Mouse (Mus musculus): ENCODE data around the gene Ydjc. TPM values are rescaled to one million over a fixed set of nuclear protein-coding genes. Genes with fewer than 3 reads are reported as not detected.
"Not testable (repeated sequence)": the region's sequence is repeated elsewhere in the genome, so short reads cannot be mapped to it uniquely, and the experiment has no call there.

Ydjc gene
- polyA plus RNA-seq, 1 experiment from 2014 or later: 6.9 TPM

DNA sequence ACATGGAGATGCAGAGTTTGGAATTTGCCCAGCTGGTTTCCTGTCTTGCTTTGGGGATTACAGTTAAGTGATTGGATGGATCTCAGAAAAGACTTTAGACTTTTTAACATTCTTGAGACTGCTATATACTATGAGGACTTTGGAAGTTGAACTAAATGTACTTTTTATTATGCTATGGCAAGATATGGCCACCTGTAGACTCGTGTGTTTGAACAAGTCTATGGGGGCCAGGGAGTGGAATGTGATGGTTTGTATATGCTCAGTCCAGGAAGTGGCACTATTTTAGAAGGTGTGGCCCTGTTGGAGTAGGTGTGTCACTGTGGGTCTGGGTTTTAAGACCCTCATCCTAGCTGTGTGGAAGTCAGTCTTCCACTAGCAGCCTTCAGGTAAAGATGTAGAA, 21.1 kb downstream of the Ydjc start:
- not testable (repeated sequence) for H3K9ac ChIP-seq; H3K4me1 ChIP-seq (replicated peaks); H3K4me2 ChIP-seq; H3K4me3 ChIP-seq (replicated peaks); H3K9me3 ChIP-seq (replicated peaks); H3K27me3 ChIP-seq; H3K27ac ChIP-seq (replicated peaks); ATAC-seq (ENCODE audit: insufficient read depth)
- 68% methylated on average over 1 of the region's 1 CpGs for WGBS (ENCODE audit: insufficient replicate concordance)
- H3K36me3 ChIP-seq (replicated peaks): peaks cover 77% of the 10 kb centered on the region

DNA sequence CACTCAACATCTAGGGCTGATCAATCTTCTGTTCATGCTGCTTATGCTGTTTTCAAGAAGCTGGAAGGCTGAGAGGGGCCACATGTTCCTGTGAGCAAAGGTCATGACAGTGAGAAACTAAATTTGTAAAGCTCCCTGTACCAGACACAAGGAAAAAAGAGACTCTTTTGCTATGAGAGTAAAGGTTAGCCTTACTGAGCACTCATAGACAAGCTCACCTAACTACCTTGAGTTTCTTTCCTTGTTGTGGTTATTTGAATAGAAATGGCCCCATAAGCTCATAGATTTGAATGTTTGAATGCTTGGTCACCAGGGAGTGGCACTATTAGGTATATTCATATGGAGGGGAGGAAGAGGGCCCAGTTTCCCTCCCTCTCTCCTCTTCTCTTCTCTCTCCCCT, 22.8 kb downstream of the Ydjc start:
- H3K4me3 ChIP-seq (replicated peaks): no peak overlapping the region
- H3K9ac ChIP-seq: no peak overlapping the region
- H3K27ac ChIP-seq (replicated peaks): no peak overlapping the region
- ATAC-seq (ENCODE audit: insufficient read depth): no peak
- peaks cover 80% of the 10 kb centered on the region for H3K36me3 ChIP-seq (replicated peaks)
- no peak overlapping the region for H3K4me2 ChIP-seq
- H3K9me3 ChIP-seq (replicated peaks): no peaks in the 10 kb centered on the region
- H3K4me1 ChIP-seq (replicated peaks): no peaks in the 10 kb centered on the region
- no peaks in the 10 kb centered on the region for H3K27me3 ChIP-seq

DNA sequence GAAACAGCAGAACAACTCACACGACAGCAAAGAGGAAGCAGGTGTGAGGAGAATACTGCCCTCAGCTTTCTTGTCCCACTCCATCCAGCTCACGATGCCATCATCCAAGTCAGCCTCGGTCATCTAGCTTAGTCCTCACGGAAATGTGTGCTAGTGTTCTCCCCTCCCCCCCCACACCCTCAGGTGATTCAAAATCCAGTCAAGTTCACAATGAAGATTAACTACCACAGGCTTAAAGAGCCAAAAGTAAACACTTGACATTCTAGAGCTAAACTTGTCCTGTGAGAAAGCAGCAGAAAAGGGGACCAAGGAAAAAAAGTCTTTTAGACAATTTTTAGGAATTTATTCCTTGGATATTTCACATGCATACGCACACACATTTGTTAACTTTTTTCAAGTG, 23.6 kb downstream of the Ydjc start:
- Histone ChIP-seq H3K36me3 (replicated peaks) (peaks cover 82% of the 10 kb centered on the region), H3K27ac (replicated peaks) (no peak overlapping the region)
- 78% methylated on average over 5 of the region's 5 CpGs for WGBS (ENCODE audit: insufficient replicate concordance)

DNA sequence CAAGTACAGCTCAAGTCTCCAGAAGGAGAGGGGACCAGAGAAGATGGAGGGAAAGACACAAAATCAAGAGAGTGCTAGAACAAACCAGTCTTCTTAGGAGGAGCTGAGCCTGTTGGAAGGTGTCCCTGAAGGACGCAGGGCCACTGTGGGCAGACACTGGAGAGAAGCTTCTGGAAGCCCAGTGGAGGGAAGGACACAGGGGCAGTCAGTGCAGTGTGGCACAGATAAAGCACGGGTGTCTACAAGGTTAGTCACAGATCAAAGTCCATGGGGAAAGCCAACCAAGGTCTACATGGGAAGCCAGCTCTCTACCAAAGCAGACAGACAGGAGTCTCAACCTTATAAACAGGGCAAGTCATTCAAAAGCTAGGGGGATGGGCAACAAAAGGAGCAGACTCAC, 31.3 kb downstream of the Ydjc start:
- H3K4me1 ChIP-seq (replicated peaks): peaks cover 13% of the 10 kb centered on the region; the same call in 1 of the 2 replicates
- H3K27me3 ChIP-seq: no peaks in the 10 kb centered on the region
- H3K4me2 ChIP-seq: no peak overlapping the region
- 64% methylated on average over 2 of the region's 2 CpGs for WGBS (ENCODE audit: insufficient replicate concordance)
- no peak overlapping the region for H3K4me3 ChIP-seq (replicated peaks)
- H3K27ac ChIP-seq (replicated peaks): no peak overlapping the region
- no peak overlapping the region for H3K9ac ChIP-seq
- H3K36me3 ChIP-seq (replicated peaks): peaks cover 66% of the 10 kb centered on the region
- no peak for ATAC-seq (ENCODE audit: insufficient read depth)
- no peaks in the 10 kb centered on the region for H3K9me3 ChIP-seq (replicated peaks)

More for the DNA sequence above, 23.6 kb downstream of the Ydjc start:
- no peak for ATAC-seq (ENCODE audit: insufficient read depth)
- no peaks in the 10 kb centered on the region for H3K27me3 ChIP-seq
- H3K4me3 ChIP-seq (replicated peaks): no peak overlapping the region
- H3K4me2 ChIP-seq: no peak overlapping the region
- no peaks in the 10 kb centered on the region for H3K4me1 ChIP-seq (replicated peaks)
- no peak overlapping the region for H3K9ac ChIP-seq
- H3K9me3 ChIP-seq (replicated peaks): no peaks in the 10 kb centered on the region

DNA sequence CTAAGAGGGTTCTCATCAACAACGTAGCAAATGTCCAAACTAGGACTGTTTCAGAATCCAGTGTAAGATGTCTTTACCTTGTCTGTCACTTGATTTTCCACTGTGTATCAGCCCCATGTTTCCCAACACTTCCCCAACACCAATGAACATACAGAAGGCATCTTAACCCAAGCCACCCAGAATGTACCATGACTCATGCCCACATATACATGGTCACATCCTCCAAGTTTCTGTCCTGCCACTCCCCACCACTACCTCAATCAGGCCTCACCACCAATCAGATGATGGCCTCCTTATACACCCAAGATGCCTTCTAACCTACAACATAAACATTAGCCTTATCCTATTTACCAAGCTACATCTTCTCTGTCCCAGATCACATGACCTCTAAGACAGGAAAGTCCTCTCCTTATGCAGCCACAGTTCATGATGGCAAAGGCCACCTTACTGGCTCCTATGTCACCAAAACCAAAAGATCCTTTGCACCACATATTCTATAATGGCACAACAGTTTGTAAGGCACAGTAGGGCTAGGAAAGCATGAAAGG, 33.3 kb downstream of the Ydjc start:
- Histone ChIP-seq H3K4me2 (no peak overlapping the region), H3K4me1 (replicated peaks) (peaks cover 32% of the 10 kb centered on the region), H3K9me3 (replicated peaks) (no peaks in the 10 kb centered on the region), H3K4me3 (replicated peaks) (no peak overlapping the region), H3K27ac (replicated peaks) (no peak overlapping the region), H3K36me3 (replicated peaks) (peaks cover 48% of the 10 kb centered on the region), H3K27me3 (no peaks in the 10 kb centered on the region), H3K9ac (no peak overlapping the region)
- 86% methylated on average over 1 of the region's 1 CpGs for WGBS (ENCODE audit: insufficient replicate concordance)
- no peak for ATAC-seq (ENCODE audit: insufficient read depth)

DNA sequence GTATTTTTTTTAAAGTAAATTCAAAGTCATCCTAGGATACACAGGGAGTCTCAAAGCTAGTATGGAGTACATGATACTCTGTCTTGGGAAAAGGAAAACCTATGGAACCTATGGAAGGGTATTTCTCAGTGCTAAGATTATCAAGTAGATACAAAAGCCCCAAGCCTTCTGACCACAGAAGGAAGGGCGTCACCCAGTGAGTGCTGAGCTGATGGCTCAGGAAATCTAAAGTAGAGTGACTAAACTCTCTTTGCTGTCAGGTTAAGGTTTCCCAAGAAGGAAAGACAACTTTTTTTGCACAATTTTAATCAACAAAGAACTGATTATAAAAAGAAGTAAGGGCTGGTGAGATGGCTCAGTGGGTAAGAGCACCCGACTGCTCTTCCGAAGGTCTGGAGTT, 35.3 kb downstream of the Ydjc start:
- no peak overlapping the region for H3K9ac ChIP-seq
- no peak for ATAC-seq (ENCODE audit: insufficient read depth)
- H3K9me3 ChIP-seq (replicated peaks): no peaks in the 10 kb centered on the region
- 59% methylated on average over 3 of the region's 3 CpGs for WGBS (ENCODE audit: insufficient replicate concordance)
- H3K4me3 ChIP-seq (replicated peaks): no peak overlapping the region
- no peak overlapping the region for H3K27ac ChIP-seq (replicated peaks)
- H3K27me3 ChIP-seq: no peaks in the 10 kb centered on the region
- H3K36me3 ChIP-seq (replicated peaks): peaks cover 32% of the 10 kb centered on the region
- H3K4me1 ChIP-seq (replicated peaks): peaks cover 36% of the 10 kb centered on the region
- H3K4me2 ChIP-seq: no peak overlapping the region

DNA sequence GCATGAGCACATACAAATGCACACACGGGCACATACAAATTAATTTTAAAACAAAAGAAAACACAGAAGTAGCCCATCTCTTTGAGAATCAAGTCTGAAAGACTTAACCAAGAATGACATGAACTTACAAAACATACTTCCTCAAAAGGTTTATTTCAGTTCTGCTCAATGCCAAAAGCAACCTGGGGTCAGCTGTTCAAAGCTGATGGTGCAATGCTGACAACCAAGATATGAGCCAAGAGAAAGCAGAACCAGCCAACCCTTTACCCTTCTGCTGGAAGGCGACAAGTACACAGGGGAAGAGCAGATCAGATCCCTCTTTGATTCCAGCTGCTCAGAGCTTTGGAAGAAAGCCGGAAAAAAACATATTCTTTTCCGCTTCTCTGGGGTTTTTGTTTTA, 37.0 kb downstream of the Ydjc start:
- peaks cover 32% of the 10 kb centered on the region for H3K36me3 ChIP-seq (replicated peaks)
- H3K9me3 ChIP-seq (replicated peaks): no peaks in the 10 kb centered on the region
- no peak overlapping the region; the same call in 1 of the 2 replicates for H3K4me2 ChIP-seq
- ATAC-seq (ENCODE audit: insufficient read depth): no peak
- no peak overlapping the region for H3K9ac ChIP-seq
- 35% methylated on average over 4 of the region's 4 CpGs for WGBS (ENCODE audit: insufficient replicate concordance)
- H3K4me1 ChIP-seq (replicated peaks): peaks cover 32% of the 10 kb centered on the region
- H3K4me3 ChIP-seq (replicated peaks): no peak overlapping the region
- peak overlapping the region; percentile 56; the same call in 1 of the 2 replicates for H3K27ac ChIP-seq (replicated peaks)
- H3K27me3 ChIP-seq: no peaks in the 10 kb centered on the region

DNA sequence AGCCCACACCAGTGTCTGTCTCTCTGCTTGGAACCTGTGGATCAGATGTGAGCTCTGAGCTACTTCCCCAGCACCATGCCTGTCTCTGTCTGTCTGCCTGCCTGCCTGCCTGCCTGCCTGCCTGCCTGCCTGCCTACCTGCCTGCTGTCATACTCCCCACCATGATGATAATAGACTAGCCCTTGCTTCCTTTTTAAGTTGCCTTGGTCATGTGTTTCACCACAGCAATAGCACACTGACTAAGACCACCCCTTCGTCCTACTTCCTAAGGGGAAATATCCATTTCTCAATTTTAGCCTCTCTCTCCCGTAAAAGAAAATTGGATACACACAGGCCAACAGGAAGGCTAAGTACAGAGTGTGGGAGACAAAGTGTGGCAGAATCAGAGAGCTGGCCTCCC, 37.7 kb downstream of the Ydjc start:
- no peak overlapping the region for H3K4me3 ChIP-seq (replicated peaks)
- H3K4me2 ChIP-seq: no peak overlapping the region; the same call in 1 of the 2 replicates
- ATAC-seq (ENCODE audit: insufficient read depth): no peak
- no peaks in the 10 kb centered on the region for H3K9me3 ChIP-seq (replicated peaks)
- peak overlapping the region; percentile 56 for H3K27ac ChIP-seq (replicated peaks)
- peaks cover 29% of the 10 kb centered on the region for H3K36me3 ChIP-seq (replicated peaks)
- H3K9ac ChIP-seq: no peak overlapping the region
- peaks cover 32% of the 10 kb centered on the region for H3K4me1 ChIP-seq (replicated peaks)
- 53% methylated on average over 2 of the region's 2 CpGs for WGBS (ENCODE audit: insufficient replicate concordance)
- no peaks in the 10 kb centered on the region for H3K27me3 ChIP-seq

DNA sequence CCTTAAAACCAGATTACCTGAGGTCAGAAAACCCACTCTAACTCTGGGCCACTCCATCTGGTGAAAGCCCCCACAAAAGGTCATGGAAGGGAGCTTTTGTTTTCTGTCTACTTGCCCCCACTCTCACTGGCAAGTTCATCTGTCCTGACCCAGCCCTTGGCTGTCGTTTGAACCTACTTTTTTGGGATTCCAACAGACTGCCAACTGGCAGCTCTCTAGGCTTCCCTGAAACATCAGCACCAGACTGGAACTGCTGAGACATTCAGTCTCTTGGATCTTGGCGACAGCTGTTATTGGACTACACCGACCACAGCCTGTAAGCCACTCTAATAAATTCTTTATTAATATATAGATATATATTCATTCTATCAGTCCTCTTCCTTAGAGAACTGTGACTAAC, 38.6 kb downstream of the Ydjc start:
- H3K4me2 ChIP-seq: no peak overlapping the region
- H3K9ac ChIP-seq: no peak overlapping the region
- no peaks in the 10 kb centered on the region for H3K27me3 ChIP-seq
- no peaks in the 10 kb centered on the region for H3K9me3 ChIP-seq (replicated peaks)
- WGBS (ENCODE audit: insufficient replicate concordance): 63% methylated on average over 3 of the region's 3 CpGs
- peaks cover 27% of the 10 kb centered on the region for H3K4me1 ChIP-seq (replicated peaks)
- H3K27ac ChIP-seq (replicated peaks): 0 out of 2 replicates have a peak overlapping the region, but pooled peaks have one; percentile 8
- peaks cover 29% of the 10 kb centered on the region for H3K36me3 ChIP-seq (replicated peaks)
- ATAC-seq (ENCODE audit: insufficient read depth): no peak
- no peak overlapping the region for H3K4me3 ChIP-seq (replicated peaks)

DNA sequence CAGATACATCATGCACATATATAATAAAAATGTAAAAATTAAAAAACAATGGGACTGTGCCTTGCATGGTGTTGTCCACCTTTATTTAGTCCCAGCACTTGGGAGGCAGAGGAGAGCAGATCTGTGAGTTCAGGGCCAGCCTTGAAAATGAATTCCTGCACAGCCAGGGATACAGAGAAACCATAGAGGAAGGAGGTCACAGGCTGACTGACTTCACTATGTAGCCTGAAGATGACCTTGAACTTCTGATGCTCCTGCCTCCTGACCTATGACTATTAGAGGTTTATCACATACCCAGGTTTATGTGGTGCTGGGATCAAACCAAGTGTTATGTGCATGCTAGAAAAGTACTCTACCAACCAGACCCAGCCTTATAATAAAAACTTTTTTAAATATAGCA, 41.1 kb downstream of the Ydjc start:
- Histone ChIP-seq H3K36me3 (replicated peaks) (peaks cover 26% of the 10 kb centered on the region), H3K4me1 (replicated peaks) (peaks cover 26% of the 10 kb centered on the region), H3K27me3 (no peaks in the 10 kb centered on the region), H3K9ac (no peak overlapping the region), H3K27ac (replicated peaks) (no peak overlapping the region), H3K4me2 (no peak overlapping the region), H3K9me3 (replicated peaks) (no peaks in the 10 kb centered on the region), H3K4me3 (replicated peaks) (no peak overlapping the region)
- ATAC-seq (ENCODE audit: insufficient read depth): no peak

DNA sequence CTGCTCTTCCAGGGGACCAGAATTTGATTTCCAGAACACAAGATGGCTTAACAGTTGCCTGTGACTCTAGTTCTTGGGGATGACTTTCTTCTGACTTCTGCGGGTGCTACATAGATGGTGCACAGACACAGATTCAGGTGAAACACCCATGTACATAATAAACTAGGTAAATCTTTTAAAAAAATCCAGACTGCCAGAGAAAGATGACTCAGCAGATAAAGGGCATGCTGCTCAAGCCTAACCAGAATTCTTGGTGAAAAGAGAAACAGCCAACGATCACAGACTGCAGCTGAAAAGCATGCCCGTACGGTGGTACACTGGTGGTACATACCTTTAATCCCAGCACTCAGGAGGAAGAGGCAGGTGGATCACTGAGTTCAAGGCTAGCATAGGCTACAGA, 49.4 kb downstream of the Ydjc start:
- no peak overlapping the region for H3K9ac ChIP-seq
- no peak overlapping the region for H3K27ac ChIP-seq (replicated peaks)
- ATAC-seq (ENCODE audit: insufficient read depth): no peak
- H3K4me2 ChIP-seq: no peak overlapping the region
- no peak overlapping the region for H3K4me3 ChIP-seq (replicated peaks)
- H3K36me3 ChIP-seq (replicated peaks): peaks cover 17% of the 10 kb centered on the region
- WGBS (ENCODE audit: insufficient replicate concordance): 81% methylated on average over 4 of the region's 4 CpGs
- no peaks in the 10 kb centered on the region for H3K27me3 ChIP-seq
- H3K9me3 ChIP-seq (replicated peaks): no peaks in the 10 kb centered on the region
- H3K4me1 ChIP-seq (replicated peaks): peaks cover 8% of the 10 kb centered on the region
